Mouse (Mus musculus) cerebellum, adult 2 months (tissue): ENCODE measurements around the gene Vwa8.
A peak's percentile ranks its signal among the peaks of the same experiment; 100 is the strongest.

Experiments
- CTCF ChIP-seq: fragments of 200-500 bp; IDR thresholded peaks from 2 replicates; pipeline ENCODE4 v1.5.1; 2011; ENCODE audit warnings: low read depth, mild to moderate bottlenecking, control low read depth, low read length, moderate library complexity, borderline replicate concordance; ENCODE audit not compliant: insufficient read depth
- POLR2A ChIP-seq: fragments of 200-500 bp; IDR thresholded peaks from 2 replicates; pipeline ENCODE4 v1.6.1; 2011; ENCODE audit warnings: low read length, control low read depth, borderline replicate concordance; ENCODE audit not compliant: insufficient read depth

DNA sequence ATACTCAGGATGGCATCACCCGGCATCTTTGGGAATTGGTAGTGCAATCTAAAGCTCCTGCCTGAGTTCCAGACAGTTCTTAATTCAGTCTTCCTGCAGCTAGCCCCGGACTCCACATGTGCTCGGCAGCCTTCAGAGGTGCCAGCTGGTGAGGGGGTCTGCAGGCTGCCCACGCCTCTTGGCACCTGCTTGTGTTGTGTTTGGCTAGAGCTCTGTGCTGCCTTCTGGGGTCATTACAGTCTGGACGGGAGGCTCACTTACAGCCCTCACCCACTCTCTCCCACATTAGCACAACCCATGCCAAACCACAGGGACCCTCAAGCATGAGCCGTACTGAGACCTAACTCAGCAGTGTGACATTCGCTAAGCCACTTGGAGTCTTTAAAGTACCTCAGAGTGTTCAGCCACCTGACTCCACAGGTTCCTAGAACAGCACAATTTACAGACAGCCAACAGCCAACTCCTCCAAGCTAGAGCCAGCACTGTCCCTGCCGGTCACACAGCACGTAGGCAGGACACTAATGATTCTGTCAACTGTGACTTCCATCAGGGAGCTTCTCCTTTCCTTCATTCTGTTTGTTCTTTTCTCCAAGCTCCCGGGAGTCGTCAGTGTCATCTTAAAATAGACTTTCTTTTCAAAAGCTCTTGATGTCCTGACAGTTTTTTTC lies 336.3 kb downstream of the Vwa8 start:
- no peak for TF ChIP-seq POLR2A
- peak; percentile 29; the same call in 1 of the 2 replicates for TF ChIP-seq CTCF
